Mouse (Mus musculus) embryonic fibroblast, embryonic 13.5 days (primary cell): ENCODE results near the gene Evc2. TPM values are rescaled to one million over a fixed set of nuclear protein-coding genes. Genes with fewer than 3 reads are reported as not detected.

Experiments used
- H3K27ac ChIP-seq: 2 replicates; pipeline ENCODE4 v1.5.1; 2012; ENCODE audit warnings: low read length, control low read depth, inconsistent platforms; ENCODE audit not compliant: insufficient read depth
- H3K4me1 ChIP-seq: 2 replicates; pipeline ENCODE4 v1.6.1; 2011; ENCODE audit warnings: low read length; ENCODE audit not compliant: control insufficient read depth, insufficient read depth
- H3K4me3 ChIP-seq: 2 replicates; pipeline ENCODE4 v1.5.1; 2011; ENCODE audit warnings: mild to moderate bottlenecking, control low read depth, low read length; ENCODE audit not compliant: insufficient read depth
- CTCF ChIP-seq: IDR thresholded peaks from 2 replicates; pipeline ENCODE4 v1.5.1; 2011; ENCODE audit warnings: mild to moderate bottlenecking, control low read depth, low read length, moderate library complexity, borderline replicate concordance; ENCODE audit not compliant: insufficient read depth
- POLR2A ChIP-seq: IDR thresholded peaks from 2 replicates; pipeline ENCODE4 v1.6.1; 2011; ENCODE audit warnings: low read depth, mild to moderate bottlenecking, control low read depth, low read length, moderate library complexity
- polyA plus RNA-seq: library from polyadenylated mRNA; stranded (reverse); fragments of >200 nt; gene quantifications from 2 replicates; pipeline ENCODE4 v1.2.4, GENCODE M21; 2011; ENCODE audit warnings: low read depth; ENCODE audit not compliant: missing spikeins, insufficient read length

Evc2 gene
- polyA plus RNA-seq, 1 experiment: 32.8 TPM

GRCm38 (mm10) chr5:37458236-37458635, 119.9 kb downstream of the Evc2 start:
- TF ChIP-seq CTCF (no peak), POLR2A (no peak)
- no peak overlapping the region for H3K4me3 ChIP-seq
- H3K4me1 ChIP-seq: no peaks in the 10 kb centered on the region
- H3K27ac ChIP-seq: no peak overlapping the region

- no peak overlapping the region for H3K4me3 ChIP-seq
- no peaks in the 10 kb centered on the region for H3K4me1 ChIP-seq
- TF ChIP-seq CTCF: no peak
- TF ChIP-seq POLR2A: no peak
- H3K27ac ChIP-seq: no peak overlapping the region
These were observed 127.2 kb downstream of the Evc2 start for GRCm38 (mm10) chr5:37465461-37465860.

GRCm38 (mm10) chr5:37467646-37468045, 129.3 kb downstream of the Evc2 start:
- Histone ChIP-seq H3K4me3 (no peak overlapping the region), H3K27ac (no peak overlapping the region), H3K4me1 (no peaks in the 10 kb centered on the region)
- no peak for TF ChIP-seq POLR2A

GRCm38 (mm10) chr5:37469031-37469430, 130.7 kb downstream of the Evc2 start:
- Histone ChIP-seq H3K27ac (no peak overlapping the region), H3K4me1 (no peaks in the 10 kb centered on the region), H3K4me3 (no peak overlapping the region)
- TF ChIP-seq CTCF: no peak
- no peak for TF ChIP-seq POLR2A

- H3K4me1 ChIP-seq: no peaks in the 10 kb centered on the region
- no peak overlapping the region for H3K27ac ChIP-seq
- TF ChIP-seq CTCF (no peak), POLR2A (no peak)
- no peak overlapping the region for H3K4me3 ChIP-seq
These were observed 133.3 kb downstream of the Evc2 start for GRCm38 (mm10) chr5:37471584-37471983.

- Histone ChIP-seq H3K27ac (no peak overlapping the region), H3K4me1 (no peaks in the 10 kb centered on the region), H3K4me3 (no peak overlapping the region)
- TF ChIP-seq POLR2A: no peak
- no peak for TF ChIP-seq CTCF
These were observed 133.8 kb downstream of the Evc2 start for GRCm38 (mm10) chr5:37472025-37472608.

Other genes with a start within 250 kb of the Evc2 start
- gene Crmp1, start 96.6 kb upstream of the Evc2 start, polyA plus RNA-seq: 7.5 and 11.2 TPM in 2 replicates
- gene Evc, start 1.6 kb upstream of the Evc2 start, polyA plus RNA-seq: 25.2 and 38.8 TPM in 2 replicates